Mouse (Mus musculus) cerebellum, adult 11-12 months (tissue): ENCODE data around the gene Fcgr4.
"Not testable (repeated sequence)": the region's sequence is repeated elsewhere in the genome, so short reads cannot be mapped to it uniquely, and the experiment has no call there.

Source experiments
- DNase-seq: peaks from one replicate; pipeline ENCODE4 v3.0.0; 2022

Gene Fcgr4

GRCm38 (mm10) chr1:171018737-171019136 is at the start of gene Fcgr4:
TSS of gene Fcgr4 (plus strand) at chr1:171018920.
- no peak for DNase-seq

GRCm38 (mm10) chr1:170972494-170972893 is 46.2 kb upstream of the Fcgr4 start:
- no peak for DNase-seq

GRCm38 (mm10) chr1:170972936-170973335 is 45.8 kb upstream of the Fcgr4 start:
- DNase-seq, result no peak

GRCm38 (mm10) chr1:170974171-170974570 is 44.5 kb upstream of the Fcgr4 start:
- DNase-seq, result no peak

GRCm38 (mm10) chr1:170974736-170975135 is 44.0 kb upstream of the Fcgr4 start:
- no peak for DNase-seq

- DNase-seq, result not testable (repeated sequence)
These were observed 43.4 kb upstream of the Fcgr4 start for GRCm38 (mm10) chr1:170975350-170975749.

GRCm38 (mm10) chr1:170975751-170976161 is 43.0 kb upstream of the Fcgr4 start:
- peak; percentile 6 for DNase-seq

- no peak for DNase-seq
These were observed 42.3 kb upstream of the Fcgr4 start, which contains the start of gene Fcgr2b for GRCm38 (mm10) chr1:170976447-170976846. TSS of gene Fcgr2b (minus strand) at chr1:170976547.

GRCm38 (mm10) chr1:170978601-170979000 is 40.1 kb upstream of the Fcgr4 start:
- no peak for DNase-seq

GRCm38 (mm10) chr1:170981679-170982078 is 37.0 kb upstream of the Fcgr4 start:
- DNase-seq, result not testable (repeated sequence)

GRCm38 (mm10) chr1:170982301-170982700 is 36.4 kb upstream of the Fcgr4 start:
- DNase-seq, result no peak

GRCm38 (mm10) chr1:170983066-170983465 is 35.7 kb upstream of the Fcgr4 start:
- DNase-seq, result no peak

GRCm38 (mm10) chr1:170985092-170985491 is 33.6 kb upstream of the Fcgr4 start:
- no peak for DNase-seq

GRCm38 (mm10) chr1:170985861-170986260 is 32.9 kb upstream of the Fcgr4 start:
- DNase-seq, result no peak

- DNase-seq, result no peak
These were observed 29.1 kb upstream of the Fcgr4 start for GRCm38 (mm10) chr1:170989656-170990055.

- DNase-seq, result no peak
These were observed 26.2 kb upstream of the Fcgr4 start for GRCm38 (mm10) chr1:170992550-170992949.

- no peak for DNase-seq
These were observed 22.7 kb upstream of the Fcgr4 start for GRCm38 (mm10) chr1:170996034-170996433.

- peak; percentile 28 for DNase-seq
These were observed 22.0 kb upstream of the Fcgr4 start for GRCm38 (mm10) chr1:170996753-170997152.

GRCm38 (mm10) chr1:170997756-170998655 is 20.7 kb upstream of the Fcgr4 start:
- DNase-seq, result no peak

GRCm38 (mm10) chr1:170999811-171000210 is 18.9 kb upstream of the Fcgr4 start:
- DNase-seq, result no peak

GRCm38 (mm10) chr1:171005081-171005480 is 13.6 kb upstream of the Fcgr4 start:
- no peak for DNase-seq

GRCm38 (mm10) chr1:171005586-171005985 is 13.1 kb upstream of the Fcgr4 start:
- no peak for DNase-seq

- no peak for DNase-seq
These were observed 12.4 kb upstream of the Fcgr4 start for GRCm38 (mm10) chr1:171006335-171006734.

GRCm38 (mm10) chr1:171006905-171007304 is 11.8 kb upstream of the Fcgr4 start:
- no peak for DNase-seq

- no peak for DNase-seq
These were observed 7.0 kb upstream of the Fcgr4 start for GRCm38 (mm10) chr1:171011733-171012132.
